Mouse (Mus musculus) liver, adult 2 months (tissue): ENCODE measurements around the gene Unc13d.

Source experiments
- CTCF ChIP-seq: fragments of 200-500 bp; IDR thresholded peaks from 2 replicates; pipeline ENCODE4 v1.5.1; 2011; ENCODE audit warnings: low read depth, low read length, control low read depth
- POLR2A ChIP-seq: fragments of 200-500 bp; IDR thresholded peaks from 2 replicates; pipeline ENCODE4 v1.6.1; 2011; ENCODE audit warnings: low read length, control low read depth; ENCODE audit not compliant: insufficient read depth; ENCODE audit errors: extremely low read depth

DNA sequence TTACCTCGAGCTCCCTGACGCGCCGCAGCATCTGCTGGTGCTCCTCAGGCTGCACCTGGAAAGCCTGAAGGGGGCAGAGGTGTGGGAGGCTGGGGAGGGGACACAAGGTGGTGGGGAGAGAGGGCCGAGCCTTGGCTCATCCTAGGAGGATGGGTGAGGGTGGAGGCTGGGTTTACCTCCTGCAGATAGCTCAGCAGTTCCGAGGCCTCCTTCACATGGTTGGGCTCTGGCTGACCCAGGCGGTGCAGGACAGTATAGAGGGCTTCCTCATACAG is 1.6 kb downstream of the Unc13d start:
- no peak for TF ChIP-seq POLR2A
- no peak for TF ChIP-seq CTCF
